Mouse (Mus musculus): ENCODE data around the gene Gm49380.

GRCm38 (mm10) chr9:44159886-44160285 is 46.6 kb upstream of the Gm49380 start:
- no peak for TF ChIP-seq CTCF (IDR thresholded peaks at IDR 0.05 in 2 of 3, conservative IDR thresholded peaks at IDR 0.05 in 1 of 3; ENCODE audit: control insufficient read depth in 1 of 3, insufficient read depth in 1 of 3, low read depth in 2 of 3, low read length in 3 of 3, poor library complexity in 1 of 3, severe bottlenecking in 1 of 3)
- TF ChIP-seq USF1 (IDR thresholded peaks at IDR 0.05; ENCODE audit: low read depth, low read length): no peak
- no peak for TF ChIP-seq POLR2A (IDR thresholded peaks at IDR 0.05; ENCODE audit: control insufficient read depth in 1 of 2, insufficient read depth in 1 of 2, low read depth in 1 of 2, low read length in 2 of 2, poor library complexity in 1 of 2)
- TF ChIP-seq EP300 (IDR thresholded peaks at IDR 0.05; ENCODE audit: low read depth in 1 of 2, low read length in 2 of 2): no peak
